Mouse (Mus musculus): ENCODE results near the gene Stxbp4.
A peak's percentile ranks its signal among the peaks of the same experiment; 100 is the strongest.

DNA sequence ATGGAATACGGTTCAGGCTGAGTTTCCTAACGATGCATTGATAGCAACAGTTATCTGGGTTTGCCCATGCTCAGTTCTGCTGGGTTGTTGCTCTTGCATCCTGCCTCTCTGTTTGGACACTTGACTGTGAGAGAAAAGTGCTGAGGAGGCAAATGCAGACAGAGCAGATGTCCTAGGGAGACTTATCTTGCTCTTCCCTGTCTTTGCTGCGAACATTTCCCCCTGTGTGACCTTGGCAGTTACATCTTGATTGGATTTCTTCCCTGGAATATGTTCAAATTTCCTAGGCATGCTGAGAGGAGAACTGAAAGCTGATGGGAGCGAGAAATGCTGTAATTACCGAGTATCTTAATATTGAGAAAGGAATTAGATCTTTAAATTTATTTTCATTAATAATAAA lies 186.4 kb downstream of the Stxbp4 start:
- TF ChIP-seq ZNF384 (IDR thresholded peaks at IDR 0.05; ENCODE audit: low read depth, low read length) = no peak
- TF ChIP-seq HCFC1 (IDR thresholded peaks at IDR 0.05; ENCODE audit: borderline replicate concordance, insufficient read depth, low read length) = no peak
- no peak for TF ChIP-seq CHD2 (IDR thresholded peaks at IDR 0.05; ENCODE audit: low read depth, low read length)
- 0 out of 2 replicates have a peak, but pooled peaks have one; percentile 28 for TF ChIP-seq MAFK (IDR thresholded peaks at IDR 0.05; ENCODE audit: insufficient read depth, low read depth, low read length)
- TF ChIP-seq ZC3H11A (IDR thresholded peaks at IDR 0.05; ENCODE audit: borderline replicate concordance, low read depth, low read length) = no peak
